Mouse (Mus musculus) myocyte (in vitro differentiated cells): ENCODE data around the gene Atp1b2.

Experiments
- CEBPB ChIP-seq: IDR thresholded peaks from 2 replicates; pipeline ENCODE4 v1.6.1; 2011; ENCODE audit warnings: mild to moderate bottlenecking, moderate library complexity; ENCODE audit not compliant: poor library complexity, insufficient read depth, severe bottlenecking
- MAX ChIP-seq: IDR thresholded peaks from one replicate; pipeline ENCODE4 v1.6.1; 2011; ENCODE audit warnings: low read depth, mild to moderate bottlenecking, control low read depth
- MYOG ChIP-seq, 3 experiments: IDR thresholded peaks; one replicate each; pipeline ENCODE4 v1.6.1; 2011; ENCODE audit warnings: control low read depth in 2 of 3, low read depth in 2 of 3, mild to moderate bottlenecking in 2 of 3; ENCODE audit not compliant: insufficient read length in 2 of 3, control insufficient read depth in 1 of 3, insufficient read depth in 1 of 3
- POLR2A ChIP-seq: IDR thresholded peaks from one replicate; pipeline ENCODE4 v1.6.1; 2011; ENCODE audit warnings: low read depth, mild to moderate bottlenecking, control low read depth, moderate library complexity; ENCODE audit not compliant: insufficient read length
- SRF ChIP-seq: IDR thresholded peaks from one replicate; pipeline ENCODE4 v1.6.1; 2011; ENCODE audit warnings: low read depth; ENCODE audit not compliant: control insufficient read depth, insufficient read length
- TCF12 ChIP-seq: IDR thresholded peaks from one replicate; pipeline ENCODE4 v1.6.1; 2011; ENCODE audit warnings: mild to moderate bottlenecking, control low read depth; ENCODE audit not compliant: poor library complexity, insufficient read depth, severe bottlenecking
- USF1 ChIP-seq: IDR thresholded peaks from one replicate; pipeline ENCODE4 v1.6.1; 2011; ENCODE audit warnings: low read depth, mild to moderate bottlenecking, control low read depth, moderate library complexity

GRCm38 (mm10) chr11:69582230-69582805, 23.4 kb downstream of the Atp1b2 start:
- TF ChIP-seq MAX = no peak
- TF ChIP-seq POLR2A = no peak
- no peak for TF ChIP-seq MYOG (IDR thresholded peaks at IDR 0.05; ENCODE audit: control insufficient read depth in 1 of 3, insufficient read depth in 1 of 3, insufficient read length in 2 of 3, low read depth in 2 of 3)
- TF ChIP-seq USF1 = no peak
- TF ChIP-seq TCF12 = no peak
- no peak for TF ChIP-seq SRF
- no peak for TF ChIP-seq CEBPB
